Mouse (Mus musculus) B cell, adult 62 days (primary cell): ENCODE results near the gene Olfr1369-ps1. TPM values are rescaled to one million over a fixed set of nuclear protein-coding genes. Genes with fewer than 3 reads are reported as not detected.

Source experiments
- total RNA-seq: library from RNA; stranded (reverse); gene quantifications from 4 replicates; pipeline ENCODE4 v1.2.4, GENCODE M21; 2023

The Olfr1369-ps1 gene
- total RNA-seq: 0.21 TPM in 1 of 4 replicates, not detected in the others

GRCm38 (mm10) chr13:21111183-21111582 is at the start of gene Olfr1369-ps1:
Olfr1369-ps1 (plus strand) TSS chr13:21111483.

GRCm38 (mm10) chr13:21074847-21075246 is 36.4 kb upstream of the Olfr1369-ps1 start, which contains the start of gene Olfr1370:
Olfr1370 (minus strand) TSS chr13:21074947.

GRCm38 (mm10) chr13:21129339-21129738 is 18.1 kb downstream of the Olfr1369-ps1 start, which contains the start of gene Olfr263:
Olfr263 (plus strand) TSS chr13:21129639.

GRCm38 (mm10) chr13:21145767-21146166 is 34.5 kb downstream of the Olfr1369-ps1 start, which contains the start of gene Olfr1368:
Olfr1368 (minus strand) TSS chr13:21145867.

Other genes with a start within 250 kb of the Olfr1369-ps1 start
- not detected in 4 replicates for gene Olfr1370, start 36.5 kb upstream of the Olfr1369-ps1 start, total RNA-seq
- not detected in 4 replicates for gene Olfr263, start 18.2 kb downstream of the Olfr1369-ps1 start, total RNA-seq
- gene Olfr1368, start 34.4 kb downstream of the Olfr1369-ps1 start, total RNA-seq: not detected in 4 replicates
- 82.2 to 84.7 TPM (median 82.9 TPM) in 4 replicates for gene Trim27, start 68.0 kb downstream of the Olfr1369-ps1 start, total RNA-seq
- not detected in 4 replicates for gene Gpx5, start 181.2 kb downstream of the Olfr1369-ps1 start, total RNA-seq
- not detected in 4 replicates for gene Gpx6, start 200.6 kb downstream of the Olfr1369-ps1 start, total RNA-seq
- gene Olfr1367, start 235.4 kb downstream of the Olfr1369-ps1 start, total RNA-seq: not detected in 4 replicates